Mouse (Mus musculus) liver, adult 2 months (tissue): ENCODE results near the gene Gnaq. TPM values are rescaled to one million over a fixed set of nuclear protein-coding genes. Genes with fewer than 3 reads are reported as not detected.

ENCODE experiments used
- DNase-seq: peaks from one replicate; pipeline ENCODE4 v3.0.0-alpha.2; 2011; ENCODE audit warnings: low read depth, low spot score; ENCODE audit errors: extremely low read depth
- H3K27ac ChIP-seq: fragments of 200-500 bp; replicated peaks from 2 replicates; pipeline ENCODE4 v1.5.1; 2012; ENCODE audit warnings: low read depth, mild to moderate bottlenecking, control low read depth, inconsistent platforms, low read length; ENCODE audit not compliant: insufficient read depth
- H3K27me3 ChIP-seq: fragments of 200-500 bp; 2 replicates; pipeline ENCODE4 v1.6.1; 2012; ENCODE audit warnings: mild to moderate bottlenecking, moderate library complexity, low read length, inconsistent platforms; ENCODE audit not compliant: control insufficient read depth, insufficient read depth
- H3K36me3 ChIP-seq: fragments of 200-500 bp; 2 replicates; pipeline ENCODE4 v1.6.1; 2012; ENCODE audit warnings: low read length, inconsistent platforms; ENCODE audit not compliant: control insufficient read depth, insufficient read depth
- H3K4me1 ChIP-seq: fragments of 200-500 bp; 2 replicates; pipeline ENCODE4 v1.6.1; 2011; ENCODE audit warnings: low read length; ENCODE audit not compliant: control insufficient read depth, insufficient read depth
- H3K4me3 ChIP-seq: fragments of 200-500 bp; 2 replicates; pipeline ENCODE4 v1.5.1; 2011; ENCODE audit warnings: low read depth, mild to moderate bottlenecking, control low read depth, low read length, moderate library complexity; ENCODE audit not compliant: insufficient read depth
- H3K79me2 ChIP-seq: fragments of 200-500 bp; 2 replicates; pipeline ENCODE4 v1.6.1; 2012; ENCODE audit warnings: inconsistent platforms, mild to moderate bottlenecking, low read length, moderate library complexity; ENCODE audit not compliant: control insufficient read depth, insufficient read depth
- H3K9ac ChIP-seq: fragments of 200-500 bp; 2 replicates; pipeline ENCODE4 v1.6.1; 2012; ENCODE audit warnings: low read depth, mild to moderate bottlenecking, control low read depth, inconsistent platforms, low read length
- CTCF ChIP-seq: fragments of 200-500 bp; IDR thresholded peaks from 2 replicates; pipeline ENCODE4 v1.5.1; 2011; ENCODE audit warnings: low read depth, low read length, control low read depth
- POLR2A ChIP-seq: fragments of 200-500 bp; IDR thresholded peaks from 2 replicates; pipeline ENCODE4 v1.6.1; 2011; ENCODE audit warnings: low read length, control low read depth; ENCODE audit not compliant: insufficient read depth; ENCODE audit errors: extremely low read depth
- WGBS: fragments of 180-500 bp; shearing (Covaris S2); methylation state at CpG from one replicate; pipeline ENCODE4 v1.1.7; 2018; 5-methylcytosine and 5-hydroxymethylcytosine counted together
- polyA plus RNA-seq: library from polyadenylated mRNA; depleted of rRNA; stranded (reverse); fragments of >200 nt; gene quantifications from 2 replicates; pipeline ENCODE4 v1.2.3, GENCODE M21; 2012
- total RNA-seq: library from RNA; depleted of rRNA; stranded (reverse); fragments of >200 nt; gene quantifications from 2 replicates; pipeline ENCODE4 v1.2.3, GENCODE M21; 2014

Gene Gnaq
- total and polyA plus RNA-seq, 2 experiments: 5.2 to 10.2 TPM

GRCm38 (mm10) chr19:16133721-16134570 is 1.3 kb downstream of the Gnaq start:
- no peak for TF ChIP-seq POLR2A
- TF ChIP-seq CTCF: no peak
- Histone ChIP-seq H3K27me3 (no peaks in the 10 kb centered on the region), H3K4me3 (peak overlapping the region; percentile 99), H3K9ac (peak overlapping the region; percentile 95), H3K36me3 (no peaks in the 10 kb centered on the region), H3K79me2 (peaks cover 22% of the 10 kb centered on the region), H3K27ac (peak overlapping the region; percentile 60), H3K4me1 (peaks cover 3% of the 10 kb centered on the region; the same call in 1 of the 2 replicates)
- peak; percentile 51 for DNase-seq
- WGBS: 6% methylated on average over 25 of the region's 25 CpGs

- H3K27ac ChIP-seq: no peak overlapping the region
- H3K27me3 ChIP-seq: no peaks in the 10 kb centered on the region
- TF ChIP-seq POLR2A (no peak), CTCF (no peak)
- no peaks in the 10 kb centered on the region for H3K36me3 ChIP-seq
- peaks cover 7% of the 10 kb centered on the region for H3K4me1 ChIP-seq
- WGBS: 69% methylated on average over 5 of the region's 5 CpGs
- H3K9ac ChIP-seq: no peak overlapping the region
- H3K79me2 ChIP-seq: peaks cover 48% of the 10 kb centered on the region
- DNase-seq: no peak
- H3K4me3 ChIP-seq: no peak overlapping the region
Measured at GRCm38 (mm10) chr19:16138064-16138580, 5.5 kb downstream of the Gnaq start.

DNA sequence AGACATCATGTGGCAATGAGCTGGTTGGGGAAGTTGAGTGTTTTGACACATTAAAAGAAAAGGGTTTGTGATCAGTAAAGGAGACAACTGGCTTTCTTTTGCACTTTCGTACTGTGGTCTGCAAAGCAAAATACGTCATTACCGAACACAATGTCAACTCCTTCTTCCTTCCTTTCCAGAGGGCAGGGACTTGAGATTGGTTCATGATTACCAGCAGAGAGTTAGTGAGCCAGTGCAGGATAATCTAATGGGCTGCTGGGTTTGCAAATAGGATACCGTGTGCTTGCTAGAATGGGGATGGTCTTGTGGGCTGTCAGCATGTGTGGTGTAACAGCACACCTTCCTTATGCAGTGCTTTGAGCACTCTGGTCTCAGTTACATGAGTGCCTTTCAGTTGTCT is 8.1 kb downstream of the Gnaq start:
- H3K27ac ChIP-seq: no peak overlapping the region
- WGBS: 64% methylated on average over 4 of the region's 4 CpGs
- peak; percentile 47 for DNase-seq

GRCm38 (mm10) chr19:16141857-16142256 is 9.2 kb downstream of the Gnaq start:
- H3K36me3 ChIP-seq: no peaks in the 10 kb centered on the region
- H3K4me1 ChIP-seq: peaks cover 7% of the 10 kb centered on the region
- H3K79me2 ChIP-seq: peaks cover 39% of the 10 kb centered on the region
- no peak overlapping the region for H3K9ac ChIP-seq
- no peaks in the 10 kb centered on the region for H3K27me3 ChIP-seq
- peak overlapping the region; percentile 18; the same call in 1 of the 2 replicates for H3K27ac ChIP-seq
- no peak for DNase-seq
- no peak overlapping the region for H3K4me3 ChIP-seq
- 84% methylated on average over 4 of the region's 4 CpGs for WGBS
- TF ChIP-seq CTCF: no peak
- no peak for TF ChIP-seq POLR2A

More for the DNA sequence above, 8.1 kb downstream of the Gnaq start:
- no peak overlapping the region for H3K9ac ChIP-seq
- TF ChIP-seq CTCF (no peak), POLR2A (no peak)
- peaks cover 7% of the 10 kb centered on the region for H3K4me1 ChIP-seq
- no peaks in the 10 kb centered on the region for H3K36me3 ChIP-seq
- no peaks in the 10 kb centered on the region for H3K27me3 ChIP-seq
- H3K4me3 ChIP-seq: no peak overlapping the region
- H3K79me2 ChIP-seq: peaks cover 43% of the 10 kb centered on the region

DNA sequence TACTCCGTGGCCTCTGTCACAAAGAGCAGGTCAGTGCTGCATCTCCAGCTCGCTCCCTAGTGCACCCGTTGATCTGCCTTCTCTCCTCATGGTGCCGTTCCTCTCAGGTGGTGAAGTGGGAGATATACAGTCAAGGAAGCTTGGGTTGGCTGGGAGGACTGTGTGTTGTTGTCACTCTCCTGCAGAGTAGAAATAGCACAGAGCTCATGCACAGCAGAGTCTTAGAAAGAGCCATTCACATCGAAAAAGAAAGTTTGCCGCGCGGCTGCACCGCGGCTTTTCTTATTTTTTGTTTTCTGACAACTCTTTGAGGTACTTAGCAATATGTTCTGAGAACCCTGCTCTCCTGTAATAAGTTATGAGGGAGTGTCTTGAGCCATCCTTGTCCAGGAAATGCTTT is 10.4 kb downstream of the Gnaq start:
- DNase-seq: no peak
- TF ChIP-seq CTCF: no peak
- no peak for TF ChIP-seq POLR2A
- Histone ChIP-seq H3K9ac (no peak overlapping the region), H3K27me3 (no peaks in the 10 kb centered on the region), H3K27ac (no peak overlapping the region), H3K79me2 (peaks cover 44% of the 10 kb centered on the region; the same call in 1 of the 2 replicates), H3K4me1 (peaks cover 7% of the 10 kb centered on the region), H3K4me3 (no peak overlapping the region), H3K36me3 (no peaks in the 10 kb centered on the region)
- WGBS: 89% methylated on average over 10 of the region's 10 CpGs

DNA sequence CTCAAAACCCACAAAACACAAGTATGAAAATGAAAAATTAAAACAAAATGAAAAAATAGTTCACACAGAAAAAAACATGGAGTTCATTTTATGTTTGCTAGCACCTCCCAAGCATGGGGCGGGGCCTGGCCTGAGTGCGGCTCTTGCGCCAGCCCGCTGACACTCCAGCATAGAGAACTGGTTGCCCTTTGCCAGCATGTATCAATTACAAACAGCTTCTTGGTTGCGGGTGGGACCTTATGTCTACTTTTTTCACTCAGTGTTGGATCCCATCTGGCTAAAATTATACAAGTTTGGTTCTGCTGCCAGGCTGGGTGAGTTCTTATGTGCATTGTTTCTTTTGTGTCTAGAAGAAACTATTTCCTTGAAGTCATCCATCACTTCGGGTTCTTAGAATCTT is 14.8 kb downstream of the Gnaq start:
- Histone ChIP-seq H3K9ac (no peak overlapping the region), H3K36me3 (no peaks in the 10 kb centered on the region), H3K27ac (no peak overlapping the region), H3K79me2 (peaks cover 36% of the 10 kb centered on the region; the same call in 1 of the 2 replicates), H3K4me1 (no peaks in the 10 kb centered on the region), H3K27me3 (no peaks in the 10 kb centered on the region), H3K4me3 (no peak overlapping the region)
- TF ChIP-seq CTCF (no peak), POLR2A (no peak)
- 87% methylated on average over 6 of the region's 6 CpGs for WGBS
- no peak for DNase-seq
